Mouse (Mus musculus) brain, embryonic 18.5 days (tissue): ENCODE data around the gene Zkscan17.

Experiments used
- DNase-seq: peaks from one replicate; pipeline ENCODE4 v3.0.0-alpha.2; 2012; ENCODE audit warnings: low read depth, low spot score

Zkscan17 gene

GRCm38 (mm10) chr11:59519741-59520495 lies 6.6 kb downstream of the Zkscan17 start:
- no peak for DNase-seq

GRCm38 (mm10) chr11:59518226-59518625 lies 8.3 kb downstream of the Zkscan17 start:
- DNase-seq, result no peak

- no peak for DNase-seq
These were observed 9.1 kb downstream of the Zkscan17 start for GRCm38 (mm10) chr11:59517441-59517840.

GRCm38 (mm10) chr11:59514789-59515188 lies 11.8 kb downstream of the Zkscan17 start:
- DNase-seq, result no peak

- no peak for DNase-seq
These were observed 12.2 kb downstream of the Zkscan17 start for GRCm38 (mm10) chr11:59514381-59514780.

- DNase-seq, result no peak
These were observed 13.0 kb downstream of the Zkscan17 start for GRCm38 (mm10) chr11:59513556-59513955.

- DNase-seq, result no peak
These were observed 13.8 kb downstream of the Zkscan17 start for GRCm38 (mm10) chr11:59512733-59513132.

GRCm38 (mm10) chr11:59511558-59511957 lies 15.0 kb downstream of the Zkscan17 start:
- no peak for DNase-seq

- DNase-seq, result no peak
These were observed 19.9 kb downstream of the Zkscan17 start for GRCm38 (mm10) chr11:59506713-59507074.

- peak; percentile 60 for DNase-seq
These were observed 20.5 kb downstream of the Zkscan17 start for GRCm38 (mm10) chr11:59505839-59506712.

GRCm38 (mm10) chr11:59505351-59505838 lies 21.2 kb downstream of the Zkscan17 start:
- DNase-seq, result peak; percentile 47

- no peak for DNase-seq
These were observed 24.4 kb downstream of the Zkscan17 start for GRCm38 (mm10) chr11:59501978-59502700.

GRCm38 (mm10) chr11:59497747-59498146 lies 28.8 kb downstream of the Zkscan17 start:
- DNase-seq, result no peak

- DNase-seq, result no peak
These were observed 29.8 kb downstream of the Zkscan17 start for GRCm38 (mm10) chr11:59496672-59497310.

- DNase-seq, result no peak
These were observed 40.3 kb downstream of the Zkscan17 start for GRCm38 (mm10) chr11:59486222-59486621.

- DNase-seq, result no peak
These were observed 40.9 kb downstream of the Zkscan17 start for GRCm38 (mm10) chr11:59485641-59486040.

GRCm38 (mm10) chr11:59483212-59483611 lies 43.3 kb downstream of the Zkscan17 start:
- DNase-seq, result peak; percentile 32

- no peak for DNase-seq
These were observed 49.3 kb downstream of the Zkscan17 start for GRCm38 (mm10) chr11:59477240-59477639.

GRCm38 (mm10) chr11:59472326-59472677 lies 54.2 kb downstream of the Zkscan17 start, which contains the start of gene Zfp867:
Zfp867 (minus strand) TSS chr11:59472474.
- DNase-seq, result peak; percentile 76

- no peak for DNase-seq
These were observed 54.9 kb downstream of the Zkscan17 start for GRCm38 (mm10) chr11:59471413-59472325.
